Mouse (Mus musculus) myocyte (in vitro differentiated cells): ENCODE measurements around the gene Grid2.

Source experiments
- CEBPB ChIP-seq: IDR thresholded peaks from 2 replicates; pipeline ENCODE4 v1.6.1; 2011; ENCODE audit warnings: mild to moderate bottlenecking, moderate library complexity; ENCODE audit not compliant: poor library complexity, insufficient read depth, severe bottlenecking
- E2F4 ChIP-seq: IDR thresholded peaks from one replicate; pipeline ENCODE4 v1.6.1; 2011; ENCODE audit warnings: mild to moderate bottlenecking, control low read depth, moderate library complexity; ENCODE audit not compliant: insufficient read depth
- MAX ChIP-seq: IDR thresholded peaks from one replicate; pipeline ENCODE4 v1.6.1; 2011; ENCODE audit warnings: low read depth, mild to moderate bottlenecking, control low read depth
- MYOG ChIP-seq, 3 experiments: IDR thresholded peaks; one replicate each; pipeline ENCODE4 v1.6.1; 2011; ENCODE audit warnings: control low read depth in 2 of 3, low read depth in 2 of 3, mild to moderate bottlenecking in 2 of 3; ENCODE audit not compliant: insufficient read length in 2 of 3, control insufficient read depth in 1 of 3, insufficient read depth in 1 of 3
- POLR2A ChIP-seq: IDR thresholded peaks from one replicate; pipeline ENCODE4 v1.6.1; 2011; ENCODE audit warnings: low read depth, mild to moderate bottlenecking, control low read depth, moderate library complexity; ENCODE audit not compliant: insufficient read length
- POLR2AphosphoS2 ChIP-seq: IDR thresholded peaks from one replicate; pipeline ENCODE4 v1.6.1; 2011; ENCODE audit warnings: low read depth, control low read depth; ENCODE audit not compliant: insufficient read length
- TCF3 ChIP-seq: IDR thresholded peaks from one replicate; pipeline ENCODE4 v1.6.1; 2011; ENCODE audit warnings: low read depth, control low read depth; ENCODE audit not compliant: insufficient read length
- USF1 ChIP-seq: IDR thresholded peaks from one replicate; pipeline ENCODE4 v1.6.1; 2011; ENCODE audit warnings: low read depth, mild to moderate bottlenecking, control low read depth, moderate library complexity

DNA sequence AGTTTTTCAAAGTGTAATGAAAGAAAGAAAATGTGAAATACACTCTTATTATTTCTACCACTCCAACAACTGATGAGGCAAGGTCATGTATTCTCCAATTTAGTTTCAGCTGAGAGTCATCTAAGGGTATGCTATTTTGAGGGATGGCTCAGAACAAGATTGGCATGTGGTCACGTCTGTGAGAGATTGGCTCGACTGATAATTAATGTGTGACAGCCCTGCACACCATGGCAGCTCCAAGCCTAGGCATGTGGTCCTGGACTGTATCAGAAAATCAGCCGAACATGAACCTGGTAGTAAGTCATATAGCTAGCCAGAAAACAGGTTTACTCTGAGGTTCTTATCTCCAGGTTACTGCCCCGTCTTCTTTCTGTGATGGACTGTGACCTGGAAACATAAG lies 292.1 kb downstream of the Grid2 start:
- TF ChIP-seq POLR2A (no peak), MYOG (IDR thresholded peaks at IDR 0.05; ENCODE audit: control insufficient read depth in 1 of 3, insufficient read depth in 1 of 3, insufficient read length in 2 of 3, low read depth in 2 of 3) (no peak), USF1 (no peak), E2F4 (no peak), MAX (no peak), POLR2AphosphoS2 (no peak), TCF3 (no peak), CEBPB (no peak)
